Mouse (Mus musculus): Measurements from ENCODE around the gene Notch4.

- TF ChIP-seq CTCF (IDR thresholded peaks at IDR 0.05; ENCODE audit: control insufficient read depth, insufficient read depth, low read length) (no peak), POLR2A (IDR thresholded peaks at IDR 0.05; ENCODE audit: borderline replicate concordance, control insufficient read depth, low read depth, low read length) (no peak)
Observed at GRCm38 (mm10) chr17:34568421-34568820, 4.4 kb downstream of the Notch4 start.

Data from bone marrow, adult 2 months (tissue).